Mouse (Mus musculus): ENCODE data around the gene Kif5a.

Kif5a gene

DNA sequence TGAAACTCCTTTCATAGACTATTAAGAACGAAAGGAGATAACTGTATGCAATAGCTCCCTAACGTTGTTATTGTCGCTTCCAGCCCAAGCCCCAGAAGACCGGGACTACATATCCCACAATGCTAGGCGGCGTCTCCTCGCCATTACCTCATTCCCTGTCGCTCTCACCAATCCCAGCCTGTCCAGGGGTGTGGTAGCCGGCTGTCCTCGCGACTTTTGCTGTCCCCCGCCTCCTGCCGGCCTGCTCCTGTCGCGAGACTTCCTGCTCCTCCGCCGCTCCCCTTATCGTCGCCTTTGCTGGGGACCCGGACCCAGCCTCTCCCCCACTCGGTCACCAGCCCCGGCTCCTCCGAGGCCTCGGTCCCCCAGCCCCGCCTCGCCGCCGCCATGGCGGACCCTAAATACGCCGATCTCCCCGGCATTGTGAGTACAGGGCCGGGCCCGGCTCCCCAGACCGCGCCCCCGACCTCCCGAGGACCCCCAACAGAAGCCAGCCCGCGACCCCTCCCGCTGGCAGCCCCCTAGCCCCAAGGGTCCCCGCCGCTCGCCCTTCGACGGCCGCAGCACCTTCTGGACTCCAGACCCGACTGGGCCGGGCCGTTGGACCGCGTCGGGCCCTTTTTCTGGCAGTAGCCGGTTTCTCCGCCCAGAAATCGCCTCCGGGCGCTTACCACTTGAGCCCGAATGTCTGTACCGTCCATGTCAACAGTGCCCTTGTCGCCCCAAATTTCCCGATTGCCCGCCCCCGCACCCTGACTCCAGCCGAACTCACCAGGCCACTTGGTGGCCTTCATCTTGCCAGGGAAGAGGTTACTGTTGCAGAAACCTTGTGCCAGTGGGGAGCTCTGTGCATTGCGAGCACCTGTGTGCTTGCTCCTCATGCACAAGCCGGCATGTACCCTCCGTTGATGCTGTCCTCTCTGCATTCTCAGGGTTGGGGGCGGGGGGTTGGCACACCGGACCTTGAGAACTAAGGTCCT, 3.3 kb upstream of the Kif5a start, which contains the start of gene Dctn2:
Gene Dctn2 (plus strand): TSS at position 257 of the 980 bp plus-strand sequence.
- peak; percentile 94 to 96 for DNase-seq (ENCODE audit: low spot score in 2 of 2)

GRCm38 (mm10) chr10:127265727-127266111, 2.6 kb upstream of the Kif5a start:
- DNase-seq (ENCODE audit: low spot score in 2 of 2) = no peak

DNA sequence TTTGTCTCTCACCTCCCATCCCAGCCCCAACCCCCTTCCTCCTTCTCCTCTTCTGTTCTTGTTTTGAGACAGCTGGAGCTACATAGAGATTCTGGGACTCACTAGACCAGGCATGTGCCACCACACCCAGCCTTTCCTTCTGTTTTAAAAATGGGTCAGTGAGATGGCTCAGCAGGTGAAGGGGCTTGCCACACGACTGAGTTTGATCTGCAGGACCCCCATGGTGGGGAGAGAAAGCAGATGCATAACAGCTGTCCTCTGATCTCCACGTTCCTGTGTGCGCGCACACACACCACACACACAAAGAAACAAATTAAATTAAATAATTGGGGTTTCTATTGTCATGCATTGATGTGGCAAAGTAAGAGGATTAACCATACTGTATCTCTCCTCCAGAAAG, 1.8 kb upstream of the Kif5a start:
- no peak for DNase-seq (ENCODE audit: low spot score in 2 of 2)

GRCm38 (mm10) chr10:127264336-127264735, 1.2 kb upstream of the Kif5a start:
- DNase-seq (ENCODE audit: low spot score in 2 of 2) = no peak

DNA sequence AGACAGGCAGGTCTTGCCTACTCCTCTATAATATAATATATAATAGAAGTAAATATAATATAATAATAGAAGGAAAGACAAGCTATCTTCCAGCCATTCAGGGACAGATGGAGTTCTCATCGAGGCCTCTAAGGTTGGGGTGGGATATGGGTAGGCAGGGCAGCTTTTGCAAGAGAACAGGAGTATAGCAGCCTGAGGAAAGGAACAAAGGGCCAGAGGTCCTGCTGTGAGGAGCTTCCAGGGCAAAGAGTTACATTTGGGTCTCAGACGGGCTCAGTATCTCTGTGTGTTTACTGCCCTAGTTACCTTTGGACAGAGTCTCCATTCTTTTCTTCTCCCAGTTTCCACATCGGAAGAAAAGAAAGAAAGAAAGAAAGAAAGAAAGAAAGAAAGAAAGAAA, 483 bp upstream of the Kif5a start:
- DNase-seq (ENCODE audit: low spot score in 2 of 2) = no peak

GRCm38 (mm10) chr10:127261706-127262547, 1.2 kb downstream of the Kif5a start:
- no peak for DNase-seq (ENCODE audit: low spot score in 2 of 2)

GRCm38 (mm10) chr10:127258489-127258888, 4.7 kb downstream of the Kif5a start:
- no peak for DNase-seq (ENCODE audit: low spot score in 2 of 2)

GRCm38 (mm10) chr10:127257790-127258189, 5.4 kb downstream of the Kif5a start:
- DNase-seq (ENCODE audit: low spot score in 2 of 2) = no peak

DNA sequence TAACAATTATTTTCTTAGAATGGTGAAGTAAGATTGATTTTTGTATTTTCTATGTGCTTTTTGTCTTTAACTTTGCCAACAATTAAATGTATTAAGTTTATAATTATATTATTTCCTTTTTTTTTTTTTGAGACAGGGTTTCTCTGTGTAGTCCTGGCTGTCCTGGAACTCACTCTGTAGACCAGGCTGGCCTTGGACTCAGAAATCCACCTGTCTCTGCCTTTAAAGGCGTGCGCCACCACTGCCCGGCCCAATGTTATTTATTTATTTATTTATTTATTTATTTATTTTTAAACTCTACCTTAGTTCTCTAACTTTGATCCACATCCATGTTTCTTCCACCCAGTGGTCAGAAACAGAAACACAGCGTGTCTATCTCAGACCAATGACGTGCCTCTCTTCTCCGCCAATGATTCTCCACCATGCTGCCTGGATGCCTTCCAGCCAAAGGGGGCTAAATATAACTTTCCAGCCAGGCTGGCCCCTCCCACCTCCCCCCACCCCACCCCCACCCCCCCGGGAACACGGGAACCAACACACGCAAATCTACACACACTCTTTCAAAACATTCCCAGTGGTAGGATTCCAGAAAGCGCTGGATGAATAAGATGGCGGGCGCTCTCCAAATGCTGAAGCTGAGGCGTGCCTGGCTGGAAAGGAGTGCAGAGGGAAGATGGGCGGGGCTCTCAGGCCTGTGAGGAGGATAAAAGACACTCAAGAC, 7.4 kb downstream of the Kif5a start:
- no peak for DNase-seq (ENCODE audit: low spot score in 2 of 2)

GRCm38 (mm10) chr10:127250810-127251209, 12.3 kb downstream of the Kif5a start:
- DNase-seq (ENCODE audit: low spot score in 2 of 2) = no peak

DNA sequence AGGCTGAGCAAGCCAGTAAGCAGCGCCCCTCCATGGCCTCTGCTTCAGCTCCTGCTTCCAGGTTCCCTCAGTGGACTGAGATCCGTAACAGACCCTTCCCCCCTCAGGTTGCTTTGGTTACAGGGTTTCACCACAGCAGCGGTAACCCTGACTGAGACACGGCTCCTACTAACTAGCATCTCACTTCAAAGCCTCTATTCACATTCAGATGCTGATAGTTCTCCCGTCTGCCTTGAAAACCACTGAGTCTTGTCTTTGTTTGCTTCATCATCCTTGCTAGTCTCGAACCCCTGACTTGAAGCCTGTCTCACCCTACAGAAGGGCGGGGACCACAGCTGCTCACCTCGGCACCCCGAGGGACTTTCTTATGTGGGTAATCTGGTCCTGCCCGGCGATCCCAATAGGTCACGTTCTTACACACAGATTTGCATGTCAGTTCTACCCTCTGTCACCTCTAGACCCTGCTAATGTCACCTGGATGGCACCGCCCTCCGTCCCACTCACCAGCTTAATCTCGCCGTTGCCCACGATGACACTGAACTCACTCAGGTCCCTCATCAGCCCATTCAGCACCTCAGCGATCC, 24.8 kb downstream of the Kif5a start:
- no peak for DNase-seq (ENCODE audit: low spot score in 2 of 2)

DNA sequence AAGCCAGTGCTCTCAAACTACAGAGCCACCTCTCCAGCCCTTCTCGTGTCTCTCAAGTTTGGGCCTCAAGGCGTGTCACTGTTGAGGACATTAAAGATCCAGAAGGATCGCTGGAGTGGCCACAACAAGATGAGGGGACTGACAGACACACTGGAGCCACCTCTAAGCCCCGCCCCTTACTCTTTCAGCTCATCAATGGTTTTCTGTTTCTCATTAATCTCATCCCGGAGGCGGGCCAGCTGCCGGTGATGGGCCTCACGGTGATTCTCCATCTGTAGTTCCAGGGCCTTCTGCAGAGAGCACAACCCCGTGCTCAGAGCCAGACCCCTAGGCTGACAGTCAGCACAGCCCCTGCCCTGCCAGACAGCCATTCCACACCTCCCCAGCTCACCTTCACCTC, 26.6 kb downstream of the Kif5a start:
- DNase-seq (ENCODE audit: low spot score in 2 of 2) = no peak

DNA sequence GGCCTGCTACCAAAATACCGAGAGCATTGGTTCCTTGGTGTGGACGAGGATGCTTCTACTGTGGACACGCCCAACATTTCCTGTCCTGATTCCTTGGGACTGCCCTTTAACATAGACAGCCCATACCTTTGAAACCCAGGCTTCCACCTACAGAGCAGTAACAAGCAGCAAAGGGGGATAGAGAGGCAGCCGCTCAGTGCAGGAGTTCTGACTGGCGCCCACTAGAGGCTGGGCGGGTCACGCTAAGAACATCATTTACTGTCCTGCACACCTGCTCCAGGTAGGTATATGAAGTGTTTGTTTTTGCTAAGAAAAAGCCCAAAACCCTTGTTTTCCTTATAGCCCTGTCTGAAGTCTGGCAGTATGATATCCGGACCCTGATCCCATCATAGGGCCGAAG, 30.0 kb downstream of the Kif5a start:
- no peak for DNase-seq (ENCODE audit: low spot score in 2 of 2)

DNA sequence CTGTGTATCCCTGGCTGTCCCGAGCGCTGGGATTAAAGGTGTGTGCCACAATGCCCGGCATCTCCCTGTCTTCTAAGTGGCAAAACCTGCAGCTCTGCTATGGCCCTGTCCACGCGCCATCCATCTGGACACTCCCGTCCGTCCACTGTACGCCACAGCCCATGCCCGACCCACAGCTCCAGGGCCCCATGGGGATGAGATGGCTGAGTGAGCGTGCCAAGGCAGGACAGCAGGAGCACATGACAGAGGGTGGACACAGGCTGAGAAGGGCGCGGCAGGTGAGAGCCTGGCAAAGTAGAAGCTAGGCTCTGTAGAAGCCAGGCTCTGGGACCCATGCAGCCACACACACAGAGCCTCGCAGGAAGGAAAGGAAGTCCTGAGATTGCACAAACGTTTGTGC, 31.4 kb downstream of the Kif5a start:
- no peak for DNase-seq (ENCODE audit: low spot score in 2 of 2)

DNA sequence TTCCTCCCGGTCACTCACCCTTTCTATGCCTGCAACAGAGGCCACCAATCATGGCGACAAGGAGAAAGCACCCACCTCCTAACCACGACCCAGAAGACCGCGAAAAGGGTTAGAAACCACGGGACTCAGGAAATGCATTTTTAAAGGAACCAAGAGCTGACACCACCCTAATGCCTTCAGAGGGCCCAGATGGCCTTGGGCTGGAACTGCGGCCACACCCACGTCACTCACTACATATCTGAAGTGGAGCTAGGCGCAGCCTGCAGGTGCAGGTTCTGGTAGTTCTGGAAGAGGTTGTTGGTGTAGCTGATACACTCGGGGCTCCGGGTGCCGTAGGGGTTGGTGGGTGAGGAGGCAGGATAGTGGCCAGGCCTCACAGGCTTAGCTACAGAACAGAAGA, 32.5 kb downstream of the Kif5a start:
- DNase-seq (ENCODE audit: low spot score in 2 of 2) = no peak

GRCm38 (mm10) chr10:127228897-127229296, 34.3 kb downstream of the Kif5a start:
- no peak for DNase-seq (ENCODE audit: low spot score in 2 of 2)

DNA sequence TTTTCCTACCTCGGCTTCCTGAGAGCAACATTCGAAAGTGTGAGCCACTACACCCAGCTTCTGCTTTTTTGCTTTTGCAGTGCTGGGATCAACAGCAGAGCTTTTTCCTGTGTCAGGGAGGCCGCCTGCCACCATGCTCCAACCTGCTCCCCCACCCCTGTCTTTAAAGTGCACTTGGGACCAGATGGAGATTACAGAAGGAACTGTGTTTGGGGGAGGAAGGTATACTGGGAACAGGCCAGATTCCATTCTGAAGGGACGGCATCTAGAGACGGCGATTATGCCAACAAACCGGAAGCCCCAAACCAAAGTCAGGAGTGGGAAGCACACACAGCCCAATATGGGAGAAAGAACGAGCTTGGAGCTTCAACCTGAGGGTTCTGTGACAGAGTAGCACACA, 36.0 kb downstream of the Kif5a start:
- DNase-seq (ENCODE audit: low spot score in 2 of 2) = no peak

DNA sequence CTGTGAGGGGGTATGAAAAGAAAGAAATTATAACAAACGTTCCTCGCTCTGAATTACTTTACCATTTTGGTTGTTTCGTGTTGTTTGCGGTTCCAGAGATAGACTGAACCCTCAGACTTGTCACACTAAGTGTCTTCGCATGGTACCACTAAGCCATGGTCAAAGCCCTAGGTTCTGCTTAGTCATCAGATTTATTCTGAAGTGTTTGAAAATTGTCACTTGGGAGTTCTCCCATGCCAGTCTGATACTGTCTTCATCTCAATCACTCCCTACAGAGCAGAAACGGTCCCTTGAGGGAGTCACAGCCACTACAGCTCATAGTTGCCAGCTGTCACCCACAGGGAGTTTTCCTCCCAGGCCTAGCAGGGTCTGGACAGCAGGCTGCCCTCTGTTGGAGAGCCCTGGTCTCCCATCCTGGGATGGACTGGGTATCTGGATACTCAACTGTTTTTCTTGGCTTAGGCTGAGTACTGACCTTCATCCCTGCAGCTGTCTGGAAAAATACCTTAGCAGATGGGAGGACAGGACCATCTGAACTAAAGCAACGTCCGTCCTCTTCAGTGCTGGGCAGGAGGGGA, 36.7 kb downstream of the Kif5a start:
- no peak for DNase-seq (ENCODE audit: low spot score in 2 of 2)

- DNase-seq (ENCODE audit: low spot score in 2 of 2) = peak; percentile 52 to 70
These were observed 37.4 kb downstream of the Kif5a start for GRCm38 (mm10) chr10:127225732-127226131.

GRCm38 (mm10) chr10:127225213-127225612, 37.9 kb downstream of the Kif5a start:
- no peak for DNase-seq (ENCODE audit: low spot score in 2 of 2)

DNA sequence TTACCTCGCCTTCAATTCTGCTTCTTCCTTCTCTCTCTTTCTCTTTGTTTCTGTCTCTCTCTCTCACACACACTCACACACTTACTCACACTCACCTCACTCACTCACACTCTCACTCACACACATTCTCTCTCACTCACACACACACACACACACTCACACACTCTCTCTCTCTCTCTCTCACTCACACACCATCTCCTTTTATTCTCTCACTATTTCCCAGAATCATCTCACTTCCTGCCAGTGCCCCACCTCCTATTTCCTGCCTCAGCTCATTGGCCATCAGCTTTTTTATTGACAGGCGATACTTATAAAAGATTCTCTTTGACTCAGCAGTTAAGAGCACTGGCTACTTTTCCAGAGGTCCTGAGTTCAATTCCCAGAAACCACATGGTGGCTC, 44.8 kb downstream of the Kif5a start:
- DNase-seq (ENCODE audit: low spot score in 2 of 2) = no peak

All from frontal cortex, postnatal 36 days (tissue).